Mouse (Mus musculus): ENCODE results near the gene Zfp113.

DNA sequence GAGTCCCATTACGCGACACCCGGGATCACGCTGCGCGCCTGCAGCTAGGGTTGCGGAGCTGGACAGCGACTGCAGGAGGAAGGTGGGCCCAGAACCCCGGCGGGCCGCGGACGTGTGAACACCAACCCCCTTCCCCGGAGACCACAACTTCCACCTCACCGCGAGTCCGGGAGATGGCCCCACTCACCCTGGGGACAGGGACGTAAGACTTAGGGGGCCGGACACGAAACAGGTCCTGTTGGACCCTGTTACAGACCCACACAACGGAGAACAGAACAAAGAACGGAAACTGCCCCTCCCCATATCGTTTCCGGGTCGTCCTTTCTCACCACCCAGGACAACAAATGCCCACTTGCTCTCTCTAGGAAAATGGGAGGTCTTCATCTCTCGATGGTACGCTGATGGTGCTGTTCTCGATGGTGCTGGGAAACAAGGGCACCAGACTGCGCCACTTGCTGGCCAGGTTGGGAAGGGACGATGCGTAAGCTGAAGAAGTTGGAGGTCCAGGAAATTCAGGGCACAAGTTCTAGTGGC lies at the start of gene Zfp113:
- TF ChIP-seq CTCF (IDR thresholded peaks at IDR 0.05; ENCODE audit: extremely low read depth, insufficient read depth, low read length) (peak; percentile 88), POLR2A (IDR thresholded peaks at IDR 0.05; ENCODE audit: extremely low read depth, insufficient read depth, low read length) (peak; percentile 64; the same call in 1 of the 2 replicates)
